Mouse (Mus musculus): ENCODE results near the gene Xrcc5. TPM values are rescaled to one million over a fixed set of nuclear protein-coding genes. Genes with fewer than 3 reads are reported as not detected.

Gene Xrcc5
- polyA plus RNA-seq (2015; fragmentation: Nextera tagmentation; extraction: Ambion mirVana), result 15.7 and 17.1 TPM in 2 replicates

DNA sequence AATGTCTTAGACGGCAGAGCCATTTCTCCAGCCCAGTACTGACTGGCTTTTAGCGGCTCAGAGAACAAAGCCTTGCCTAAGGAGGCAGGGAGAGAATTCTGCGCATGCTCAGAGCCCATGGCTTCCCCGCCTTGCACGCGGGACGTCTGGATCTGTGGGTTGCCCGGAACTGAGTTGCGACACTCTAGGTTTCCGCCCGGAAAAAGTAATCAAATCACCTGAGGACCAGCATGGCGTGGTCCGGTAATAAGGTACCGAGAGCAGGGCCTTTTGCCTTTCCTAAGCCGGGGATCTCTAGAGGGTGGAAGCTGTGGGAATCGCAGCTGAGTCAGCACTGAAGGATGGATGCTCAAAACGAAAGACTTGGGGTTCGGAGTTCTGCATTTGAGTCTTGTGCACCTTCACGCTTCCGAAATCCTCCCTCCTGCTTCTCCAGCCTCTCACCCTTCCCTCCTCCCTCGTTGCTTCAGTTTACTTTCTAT lies at the start of gene Xrcc5:
Xrcc5 (plus strand) TSS at position 105 of the 482 bp plus-strand sequence.
- Histone ChIP-seq H3K36me3 (no peaks in the 10 kb centered on the region), H3K4me1 (replicated peaks) (peaks cover 10% of the 10 kb centered on the region), H3K27me3 (no peaks in the 10 kb centered on the region), H3K27ac (replicated peaks) (peak within 1 kb of the TSS; percentile 88), H3K4me2 (peak within 1 kb of the TSS; percentile 67), H3K9ac (peak within 1 kb of the TSS; percentile 78), H3K4me3 (peak within 1 kb of the TSS; percentile 73), H3K9me3 (no peaks in the 10 kb centered on the region)
- ATAC-seq (ENCODE audit: low FRiP score, low read depth), result peak; percentile 99
- WGBS, result under 1% methylated on average over 21 of the region's 21 CpGs

- no peak for ATAC-seq (ENCODE audit: low FRiP score, low read depth)
- no peaks in the 10 kb centered on the region for H3K27me3 ChIP-seq
- H3K27ac ChIP-seq (replicated peaks), result no peak overlapping the region
- 92% methylated on average over 3 of the region's 3 CpGs for WGBS
- no peaks in the 10 kb centered on the region for H3K36me3 ChIP-seq
- no peak overlapping the region for H3K9ac ChIP-seq
- no peak overlapping the region for H3K4me2 ChIP-seq
- no peak overlapping the region for H3K4me3 ChIP-seq
- H3K9me3 ChIP-seq, result no peaks in the 10 kb centered on the region
- H3K4me1 ChIP-seq (replicated peaks), result no peaks in the 10 kb centered on the region
Measured at GRCm38 (mm10) chr1:72263099-72263498, 44.1 kb upstream of the Xrcc5 start.

DNA sequence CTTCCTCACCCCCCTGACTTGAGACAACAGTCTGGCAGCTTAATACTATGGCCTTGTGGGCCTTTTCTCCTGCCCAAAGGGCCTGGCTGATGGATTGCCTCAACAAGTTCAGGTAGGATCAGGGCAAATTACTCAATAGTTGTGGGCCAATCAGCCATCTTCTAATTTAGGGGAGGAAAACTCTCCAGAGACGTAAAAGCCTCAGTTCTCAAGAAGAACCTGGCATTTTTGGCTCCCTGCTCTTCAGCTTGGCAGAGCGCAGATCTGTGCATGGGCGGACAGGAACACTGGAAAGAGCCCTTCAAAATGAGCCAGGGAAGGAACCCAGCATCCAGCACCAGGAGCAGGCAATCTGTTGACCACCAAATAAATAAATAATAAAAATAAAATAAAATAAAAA lies 29.1 kb upstream of the Xrcc5 start:
- ATAC-seq (ENCODE audit: low FRiP score, low read depth), result no peak
- no peaks in the 10 kb centered on the region for H3K27me3 ChIP-seq
- no peak overlapping the region for H3K27ac ChIP-seq (replicated peaks)
- no peaks in the 10 kb centered on the region for H3K4me1 ChIP-seq (replicated peaks)
- no peak overlapping the region for H3K4me2 ChIP-seq
- WGBS, result 82% methylated on average over 3 of the region's 3 CpGs
- H3K9me3 ChIP-seq, result no peaks in the 10 kb centered on the region
- H3K4me3 ChIP-seq, result no peak overlapping the region
- H3K36me3 ChIP-seq, result no peaks in the 10 kb centered on the region
- no peak overlapping the region for H3K9ac ChIP-seq

DNA sequence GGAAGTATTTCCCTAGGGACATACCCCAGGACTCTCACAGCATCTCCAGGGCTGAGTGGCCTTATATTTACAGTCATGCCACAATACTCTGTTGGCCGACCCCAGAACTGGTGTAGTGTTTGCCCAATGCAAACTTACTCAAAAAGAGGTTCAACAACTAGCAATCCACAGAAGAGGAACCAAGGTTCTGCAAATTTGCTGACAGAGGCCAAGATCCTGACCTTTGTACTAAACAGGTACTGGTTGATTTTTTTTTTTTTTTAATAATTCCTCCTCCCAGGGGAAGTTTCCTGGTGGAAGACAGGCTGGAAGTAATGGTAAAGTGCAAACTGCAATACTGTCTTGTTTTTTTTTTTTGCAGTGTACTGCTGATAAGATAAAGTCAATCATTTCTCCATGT lies 24.6 kb upstream of the Xrcc5 start:
- no peaks in the 10 kb centered on the region for H3K36me3 ChIP-seq
- 91% methylated on average over 1 of the region's 1 CpGs for WGBS

GRCm38 (mm10) chr1:72283992-72284485 lies 23.2 kb upstream of the Xrcc5 start, which contains the start of the genes Pecr and Tmem169:
Gene Pecr, minus strand, starts transcription at chr1:72284314.
Gene Tmem169, plus strand, starts transcription at chr1:72284369.
- peak within 1 kb of the TSS; percentile 86 for H3K27ac ChIP-seq (replicated peaks)
- H3K4me3 ChIP-seq, result peak within 1 kb of the TSS; percentile 58
- no peaks in the 10 kb centered on the region for H3K27me3 ChIP-seq
- no peaks in the 10 kb centered on the region for H3K9me3 ChIP-seq
- peak within 1 kb of the TSS; percentile 67 for H3K9ac ChIP-seq
- ATAC-seq (ENCODE audit: low FRiP score, low read depth), result peak; percentile 99
- WGBS, result under 1% methylated on average over 30 of the region's 30 CpGs
- H3K36me3 ChIP-seq, result peaks cover under 1% of the 10 kb centered on the region; the same call in 1 of the 2 replicates
- peaks cover 30% of the 10 kb centered on the region for H3K4me1 ChIP-seq (replicated peaks)
- peak within 1 kb of the TSS; percentile 96 for H3K4me2 ChIP-seq

More for the DNA sequence above, 24.6 kb upstream of the Xrcc5 start:
- H3K4me2 ChIP-seq, result no peak overlapping the region
- no peak overlapping the region for H3K4me3 ChIP-seq
- no peak overlapping the region for H3K27ac ChIP-seq (replicated peaks)
- no peaks in the 10 kb centered on the region for H3K9me3 ChIP-seq
- peaks cover 28% of the 10 kb centered on the region for H3K4me1 ChIP-seq (replicated peaks)
- no peak for ATAC-seq (ENCODE audit: low FRiP score, low read depth)
- no peak overlapping the region for H3K9ac ChIP-seq
- H3K27me3 ChIP-seq, result no peaks in the 10 kb centered on the region

GRCm38 (mm10) chr1:72284539-72284938 lies 22.7 kb upstream of the Xrcc5 start:
- ATAC-seq (ENCODE audit: low FRiP score, low read depth), result peak; percentile 69
- H3K36me3 ChIP-seq, result peaks cover 5% of the 10 kb centered on the region; the same call in 1 of the 2 replicates
- peak overlapping the region; percentile 86 for H3K27ac ChIP-seq (replicated peaks)
- WGBS, result under 1% methylated on average over 5 of the region's 5 CpGs
- peaks cover 30% of the 10 kb centered on the region for H3K4me1 ChIP-seq (replicated peaks)
- H3K4me3 ChIP-seq, result peak overlapping the region; percentile 58
- H3K4me2 ChIP-seq, result peak overlapping the region; percentile 96
- no peaks in the 10 kb centered on the region for H3K27me3 ChIP-seq
- no peaks in the 10 kb centered on the region for H3K9me3 ChIP-seq
- peak overlapping the region; percentile 67 for H3K9ac ChIP-seq

DNA sequence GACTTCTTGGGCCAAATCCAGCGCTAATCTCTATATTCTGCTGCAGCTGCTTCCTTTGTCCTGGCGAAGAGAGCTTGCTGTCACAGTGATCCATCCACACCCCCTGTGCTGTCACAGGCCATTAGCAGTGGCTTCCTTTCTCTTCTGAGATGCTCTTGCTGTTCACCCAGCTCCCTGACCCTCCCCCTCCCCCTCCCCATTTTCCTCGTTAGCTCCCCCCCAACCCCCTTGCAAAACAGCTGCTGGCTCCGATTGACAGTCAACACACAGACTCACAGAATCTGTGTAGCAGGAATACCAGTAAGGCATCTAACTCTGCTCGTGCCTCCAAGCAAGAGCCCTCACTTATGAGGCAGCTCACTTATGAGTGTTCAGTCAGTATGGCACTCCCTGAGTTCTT lies 20.3 kb upstream of the Xrcc5 start:
- Histone ChIP-seq H3K4me3 (peak overlapping the region; percentile 58; the same call in 1 of the 2 replicates), H3K36me3 (peaks cover 5% of the 10 kb centered on the region; the same call in 1 of the 2 replicates), H3K4me1 (replicated peaks) (peaks cover 30% of the 10 kb centered on the region), H3K9me3 (no peaks in the 10 kb centered on the region), H3K27ac (replicated peaks) (peak overlapping the region; percentile 86), H3K9ac (peak overlapping the region; percentile 7; the same call in 1 of the 2 replicates), H3K27me3 (no peaks in the 10 kb centered on the region), H3K4me2 (peak overlapping the region; percentile 96)
- WGBS, result 13% methylated on average over 5 of the region's 5 CpGs
- ATAC-seq (ENCODE audit: low FRiP score, low read depth), result peak; percentile 35

- Histone ChIP-seq H3K4me3 (no peak overlapping the region), H3K27me3 (no peaks in the 10 kb centered on the region), H3K36me3 (peaks cover 7% of the 10 kb centered on the region; the same call in 1 of the 2 replicates), H3K9ac (no peak overlapping the region), H3K4me1 (replicated peaks) (peaks cover 30% of the 10 kb centered on the region), H3K27ac (replicated peaks) (no peak overlapping the region), H3K9me3 (no peaks in the 10 kb centered on the region), H3K4me2 (no peak overlapping the region)
- WGBS, result 83% methylated on average over 4 of the region's 4 CpGs
- ATAC-seq (ENCODE audit: low FRiP score, low read depth), result no peak
Measured at GRCm38 (mm10) chr1:72287893-72288292, 19.3 kb upstream of the Xrcc5 start.

DNA sequence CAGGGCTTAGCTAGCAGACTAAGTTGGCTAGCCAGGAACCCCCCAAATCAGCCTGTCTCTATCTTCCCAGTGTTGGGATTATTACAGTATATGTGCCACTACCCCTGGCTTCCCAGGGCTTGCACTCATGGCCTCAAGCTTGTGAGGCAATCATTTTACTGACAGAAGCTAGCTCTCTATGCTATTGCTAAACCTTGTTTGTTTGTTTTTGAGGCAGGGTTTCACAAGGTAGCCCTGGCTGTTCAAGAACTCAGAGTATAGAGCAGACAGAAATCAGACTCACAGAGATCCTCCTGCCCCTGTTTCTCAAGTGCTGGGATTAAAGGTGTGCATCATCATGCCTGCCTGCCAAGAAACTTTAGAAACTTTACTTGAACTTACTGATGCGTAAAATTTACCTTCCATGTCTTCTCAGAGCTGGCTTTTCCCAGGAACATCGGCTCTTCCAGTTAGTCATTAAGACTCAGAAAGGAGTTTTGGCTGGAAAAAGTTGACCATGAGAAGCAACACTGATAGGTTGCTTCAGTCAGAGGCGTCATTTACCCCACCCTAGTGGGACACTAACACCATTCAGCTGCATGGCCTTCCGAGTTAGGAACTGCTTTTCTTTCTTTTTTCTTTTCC lies 18.6 kb upstream of the Xrcc5 start:
- Histone ChIP-seq H3K4me3 (no peak overlapping the region), H3K4me1 (replicated peaks) (peaks cover 30% of the 10 kb centered on the region), H3K9ac (no peak overlapping the region), H3K4me2 (no peak overlapping the region), H3K36me3 (peaks cover 12% of the 10 kb centered on the region; the same call in 1 of the 2 replicates), H3K9me3 (no peaks in the 10 kb centered on the region), H3K27ac (replicated peaks) (no peak overlapping the region), H3K27me3 (no peaks in the 10 kb centered on the region)
- ATAC-seq (ENCODE audit: low FRiP score, low read depth), result no peak
- 93% methylated on average over 4 of the region's 4 CpGs for WGBS

- H3K36me3 ChIP-seq, result peaks cover 24% of the 10 kb centered on the region
- H3K27ac ChIP-seq (replicated peaks), result no peak overlapping the region
- no peaks in the 10 kb centered on the region for H3K9me3 ChIP-seq
- H3K27me3 ChIP-seq, result no peaks in the 10 kb centered on the region
- H3K4me2 ChIP-seq, result no peak overlapping the region
- peaks cover 20% of the 10 kb centered on the region for H3K4me1 ChIP-seq (replicated peaks)
- no peak overlapping the region for H3K4me3 ChIP-seq
- ATAC-seq (ENCODE audit: low FRiP score, low read depth), result no peak
- WGBS, result over 99% methylated on average over 4 of the region's 4 CpGs
- H3K9ac ChIP-seq, result no peak overlapping the region
Measured at GRCm38 (mm10) chr1:72290896-72291295, 16.3 kb upstream of the Xrcc5 start.

- WGBS, result 95% methylated on average over 4 of the region's 4 CpGs
- no peak for ATAC-seq (ENCODE audit: low FRiP score, low read depth)
- H3K9me3 ChIP-seq, result no peaks in the 10 kb centered on the region
- H3K4me2 ChIP-seq, result no peak overlapping the region
- H3K9ac ChIP-seq, result no peak overlapping the region
- H3K27ac ChIP-seq (replicated peaks), result no peak overlapping the region
- H3K36me3 ChIP-seq, result peaks cover 24% of the 10 kb centered on the region
- peaks cover 14% of the 10 kb centered on the region for H3K4me1 ChIP-seq (replicated peaks)
- H3K4me3 ChIP-seq, result no peak overlapping the region
- H3K27me3 ChIP-seq, result no peaks in the 10 kb centered on the region
Measured at GRCm38 (mm10) chr1:72291421-72291820, 15.8 kb upstream of the Xrcc5 start.

GRCm38 (mm10) chr1:72291925-72292324 lies 15.3 kb upstream of the Xrcc5 start:
- ATAC-seq (ENCODE audit: low FRiP score, low read depth), result no peak
- H3K27ac ChIP-seq (replicated peaks), result no peak overlapping the region
- H3K9me3 ChIP-seq, result no peaks in the 10 kb centered on the region
- H3K9ac ChIP-seq, result no peak overlapping the region
- peaks cover 24% of the 10 kb centered on the region for H3K36me3 ChIP-seq
- WGBS, result 81% methylated on average over 2 of the region's 2 CpGs
- H3K4me2 ChIP-seq, result no peak overlapping the region
- no peak overlapping the region for H3K4me3 ChIP-seq
- no peaks in the 10 kb centered on the region for H3K27me3 ChIP-seq
- peaks cover 9% of the 10 kb centered on the region for H3K4me1 ChIP-seq (replicated peaks)

All from hindbrain, embryonic 15.5 days (tissue).